Mouse (Mus musculus): Measurements from ENCODE around the gene Fbxo31.

GRCm38 (mm10) chr8:121575661-121576060 is 2.9 kb downstream of the Fbxo31 start:
- TF ChIP-seq GATA2 (IDR thresholded peaks at IDR 0.05; ENCODE audit: borderline replicate concordance, low read depth, low read length): no peak
- no peak for TF ChIP-seq CTCF (IDR thresholded peaks at IDR 0.05; ENCODE audit: low read depth, low read length)
- no peak for TF ChIP-seq POLR2AphosphoS5 (IDR thresholded peaks at IDR 0.05; ENCODE audit: insufficient replicate concordance, low read depth, low read length)
